Mouse (Mus musculus): ENCODE data around the gene Rsph1. TPM values are rescaled to one million over a fixed set of nuclear protein-coding genes. Genes with fewer than 3 reads are reported as not detected.

Rsph1 gene
- polyA plus RNA-seq, 1 experiment = 1.1 TPM

DNA sequence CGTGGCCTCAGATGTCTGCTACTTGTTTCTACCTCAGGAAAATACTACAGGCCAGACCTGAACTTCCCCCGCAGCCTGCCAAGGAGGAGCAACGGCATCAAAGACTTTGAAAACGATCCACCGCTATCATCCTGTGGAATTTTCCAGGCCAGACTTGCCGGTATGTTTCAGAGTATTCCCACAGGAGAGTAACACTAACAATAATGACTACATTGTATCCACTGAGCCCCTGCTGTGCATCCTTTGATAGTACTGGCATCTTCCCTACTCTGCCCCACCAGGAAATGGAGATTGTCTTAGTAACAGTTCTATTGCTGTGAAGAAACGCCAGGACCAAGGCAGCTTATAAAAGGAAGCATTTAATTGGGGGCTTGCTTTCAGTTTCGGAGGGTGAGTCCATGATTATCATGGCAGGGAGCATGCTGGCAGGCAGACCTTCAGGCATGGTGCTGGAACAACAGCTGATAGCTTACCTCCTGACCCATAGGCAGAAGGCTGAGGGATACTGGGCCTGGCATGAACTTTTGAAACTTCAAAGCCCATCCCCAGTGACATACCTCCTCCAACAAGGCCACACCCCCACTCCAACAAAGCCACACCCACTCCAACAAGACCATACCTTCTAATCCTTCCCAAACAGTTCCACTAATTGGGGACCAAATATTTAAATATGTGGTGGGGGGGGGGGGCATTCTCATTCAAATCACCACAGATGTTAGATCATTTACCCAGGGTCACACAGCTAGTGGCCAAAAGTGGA is 44.8 kb downstream of the Rsph1 start:
- Histone ChIP-seq H3K27ac (replicated peaks; ENCODE audit: low read depth, low read length) (no peak overlapping the region), H3K4me1 (ENCODE audit: control insufficient read depth, insufficient read depth, insufficient read length, low read length) (no peaks in the 10 kb centered on the region), H3K4me3 (ENCODE audit: insufficient read depth, low read depth, low read length) (no peak overlapping the region)

DNA sequence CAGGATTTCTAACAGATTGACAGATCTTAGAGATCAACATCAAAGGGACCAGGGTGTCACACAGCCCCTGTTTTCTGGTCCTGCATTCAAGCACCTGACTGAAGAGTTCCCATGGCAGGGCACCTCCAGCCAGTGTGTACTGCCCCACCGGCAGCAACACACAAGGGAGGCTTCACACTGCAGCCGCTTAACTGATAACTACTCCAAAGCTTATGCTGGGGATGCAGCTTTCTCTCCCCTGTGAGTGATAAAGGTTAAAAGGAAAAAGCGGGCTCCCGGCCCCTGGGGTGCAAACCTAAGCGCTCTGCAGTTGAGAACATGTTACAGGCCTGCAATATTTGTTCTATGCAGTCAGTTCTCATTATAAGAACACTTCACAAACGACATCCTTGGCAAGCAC is 45.4 kb downstream of the Rsph1 start:
- Histone ChIP-seq H3K4me3 (ENCODE audit: insufficient read depth, low read depth, low read length) (no peak overlapping the region), H3K27ac (replicated peaks; ENCODE audit: low read depth, low read length) (no peak overlapping the region), H3K4me1 (ENCODE audit: control insufficient read depth, insufficient read depth, insufficient read length, low read length) (no peaks in the 10 kb centered on the region)

DNA sequence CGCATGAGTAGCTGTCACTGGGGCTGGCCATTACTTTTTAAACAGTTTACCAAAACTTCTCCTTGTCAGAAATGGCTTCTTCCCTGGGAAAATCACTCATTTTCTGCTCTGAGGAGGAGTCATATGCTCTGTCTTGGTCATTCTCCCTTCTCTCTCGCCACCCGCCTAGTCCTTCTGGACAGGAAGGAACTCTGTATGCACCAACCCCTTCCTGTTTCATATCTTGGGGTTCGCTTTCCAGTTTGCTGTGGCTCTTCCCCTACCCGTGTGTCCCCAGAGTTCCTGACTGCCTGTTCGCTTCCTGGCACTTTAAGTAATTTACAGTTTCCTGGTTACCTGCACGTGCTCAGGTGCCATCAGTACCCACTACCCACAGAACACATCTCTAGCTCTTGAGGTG is 50.3 kb downstream of the Rsph1 start:
- no peaks in the 10 kb centered on the region for H3K4me1 ChIP-seq (ENCODE audit: control insufficient read depth, insufficient read depth, insufficient read length, low read length)
- H3K27ac ChIP-seq (replicated peaks; ENCODE audit: low read depth, low read length) = no peak overlapping the region
- no peak overlapping the region for H3K4me3 ChIP-seq (ENCODE audit: insufficient read depth, low read depth, low read length)

DNA sequence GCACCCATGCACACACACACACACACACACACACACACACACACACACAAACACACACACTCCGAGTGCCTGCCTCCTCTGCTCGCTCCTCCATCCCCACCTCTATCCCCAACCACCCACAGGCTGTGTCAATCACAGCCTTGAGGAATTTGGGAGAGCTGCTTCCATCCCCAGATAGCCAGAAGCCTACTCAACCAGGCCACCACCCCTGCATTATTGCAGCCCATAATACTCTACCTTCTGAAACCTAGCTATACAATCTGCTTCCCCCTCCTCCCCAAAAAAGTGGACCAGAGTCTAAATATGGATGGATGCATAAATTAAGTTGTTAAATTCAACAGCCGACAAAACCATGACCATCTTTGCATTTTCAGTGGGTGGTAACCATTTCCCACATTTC is 50.8 kb downstream of the Rsph1 start:
- Histone ChIP-seq H3K27ac (replicated peaks; ENCODE audit: low read depth, low read length) (no peak overlapping the region), H3K4me1 (ENCODE audit: control insufficient read depth, insufficient read depth, insufficient read length, low read length) (no peaks in the 10 kb centered on the region), H3K4me3 (ENCODE audit: insufficient read depth, low read depth, low read length) (no peak overlapping the region)

DNA sequence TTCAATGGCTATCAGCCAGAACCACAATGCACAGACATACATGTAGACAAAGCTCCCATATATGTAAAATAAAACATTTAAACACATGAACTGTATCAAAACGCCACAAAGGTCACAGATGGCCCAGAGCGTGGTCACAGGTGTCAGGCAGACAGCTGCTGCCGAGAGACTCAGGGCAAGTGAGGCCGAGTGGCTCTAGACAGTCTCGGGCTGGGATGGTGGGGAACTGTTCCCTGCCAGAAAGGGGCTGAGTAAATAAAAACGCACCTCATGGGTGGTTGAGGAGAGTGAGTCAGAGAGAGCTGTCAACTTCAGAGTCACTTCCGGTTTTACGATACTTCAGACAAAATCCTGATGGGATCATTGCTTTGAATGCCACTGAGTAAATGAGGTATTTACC is 52.6 kb downstream of the Rsph1 start:
- Histone ChIP-seq H3K27ac (replicated peaks; ENCODE audit: low read depth, low read length) (no peak overlapping the region), H3K4me1 (ENCODE audit: control insufficient read depth, insufficient read depth, insufficient read length, low read length) (no peaks in the 10 kb centered on the region)

DNA sequence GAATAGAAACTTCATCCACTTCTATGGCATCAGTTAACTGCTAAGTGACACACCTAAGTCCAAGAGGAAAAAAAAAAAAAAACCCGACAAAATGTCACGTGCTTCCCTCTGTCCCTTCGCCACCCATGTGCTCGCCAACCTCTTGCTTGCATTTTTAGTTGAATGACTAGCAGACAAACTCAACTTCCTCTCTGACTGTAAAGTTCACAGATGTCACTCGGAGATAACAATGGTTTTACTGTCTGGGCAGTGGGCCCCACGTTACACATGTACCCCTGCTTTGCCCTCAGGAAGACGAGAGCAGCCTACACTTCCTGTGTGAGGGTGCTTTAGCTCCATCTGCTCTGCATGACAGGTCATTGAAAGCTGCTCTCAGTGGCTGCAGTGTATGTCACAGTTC is 53.3 kb downstream of the Rsph1 start:
- Histone ChIP-seq H3K4me1 (ENCODE audit: control insufficient read depth, insufficient read depth, insufficient read length, low read length) (no peaks in the 10 kb centered on the region), H3K27ac (replicated peaks; ENCODE audit: low read depth, low read length) (no peak overlapping the region), H3K4me3 (ENCODE audit: insufficient read depth, low read depth, low read length) (no peak overlapping the region)

More for the DNA sequence above, 52.6 kb downstream of the Rsph1 start:
- H3K4me3 ChIP-seq (ENCODE audit: insufficient read depth, low read depth, low read length) = no peak overlapping the region

DNA sequence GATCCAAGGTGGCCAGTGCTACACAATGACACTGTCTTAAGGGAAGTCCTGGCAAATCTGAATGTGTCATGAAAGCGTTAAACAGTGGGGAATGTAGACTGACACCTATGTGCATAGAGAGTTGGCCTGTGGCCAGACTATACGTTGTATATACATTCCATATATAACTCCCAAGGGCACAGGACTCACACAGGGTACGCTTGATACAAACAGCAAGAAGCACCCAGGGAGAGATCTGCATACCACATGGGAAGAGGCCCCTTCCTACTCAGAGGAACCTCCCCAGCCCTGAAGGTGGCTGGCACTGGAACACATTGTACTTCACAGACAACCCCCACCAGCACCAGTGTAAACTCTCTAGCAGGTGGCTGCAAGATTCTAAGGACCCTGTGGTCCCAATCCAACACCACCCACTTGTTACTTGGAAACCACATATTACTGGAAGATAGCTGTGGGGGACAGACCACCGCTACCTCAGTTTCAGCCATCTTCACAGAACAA is 54.3 kb downstream of the Rsph1 start:
- Histone ChIP-seq H3K27ac (replicated peaks; ENCODE audit: low read depth, low read length) (no peak overlapping the region), H3K4me1 (ENCODE audit: control insufficient read depth, insufficient read depth, insufficient read length, low read length) (no peaks in the 10 kb centered on the region), H3K4me3 (ENCODE audit: insufficient read depth, low read depth, low read length) (no peak overlapping the region)

DNA sequence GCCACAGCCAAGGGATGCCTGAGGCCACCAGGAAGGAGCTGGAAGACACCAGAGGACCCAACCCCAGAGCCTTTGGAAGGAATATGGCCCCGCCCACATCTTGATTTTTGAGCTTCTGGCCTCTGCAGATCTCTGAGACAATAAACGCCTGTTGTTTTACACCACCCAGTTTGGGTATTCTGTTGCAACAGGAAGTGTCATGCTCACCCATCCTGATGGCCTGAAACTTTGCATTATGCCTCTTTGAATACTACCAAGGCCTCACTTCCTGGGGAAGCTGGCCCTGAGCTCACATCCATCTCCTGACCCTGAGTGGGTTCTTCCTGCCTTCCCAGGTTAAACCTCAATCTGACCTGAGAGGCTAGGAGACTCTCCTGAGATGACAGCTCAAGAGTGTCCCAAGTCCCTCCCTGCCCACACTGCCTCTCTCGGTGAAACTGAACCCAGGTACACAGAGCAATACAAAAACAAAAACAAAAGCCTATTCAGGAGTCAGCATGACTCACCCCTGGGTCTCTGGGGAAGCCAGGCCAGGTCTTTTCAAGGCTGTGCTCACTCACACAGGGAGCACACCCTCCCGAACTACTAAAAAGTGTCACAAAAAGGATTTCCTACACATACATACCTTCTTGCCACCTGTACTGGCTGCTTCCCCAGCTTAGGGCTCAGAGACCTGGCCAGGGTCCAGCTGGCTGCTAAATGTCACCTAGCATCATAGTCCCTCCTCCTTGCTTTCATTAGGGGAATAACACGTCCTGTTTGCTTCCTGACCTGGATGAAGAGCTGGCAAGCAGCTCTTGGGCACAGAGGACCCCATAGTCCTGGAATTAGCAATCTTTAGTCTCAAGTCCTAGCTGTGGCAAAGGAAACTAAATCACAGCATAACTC is 60.9 kb downstream of the Rsph1 start:
- Histone ChIP-seq H3K4me1 (ENCODE audit: control insufficient read depth, insufficient read depth, insufficient read length, low read length) (no peaks in the 10 kb centered on the region), H3K4me3 (ENCODE audit: insufficient read depth, low read depth, low read length) (no peak overlapping the region), H3K27ac (replicated peaks; ENCODE audit: low read depth, low read length) (no peak overlapping the region)

DNA sequence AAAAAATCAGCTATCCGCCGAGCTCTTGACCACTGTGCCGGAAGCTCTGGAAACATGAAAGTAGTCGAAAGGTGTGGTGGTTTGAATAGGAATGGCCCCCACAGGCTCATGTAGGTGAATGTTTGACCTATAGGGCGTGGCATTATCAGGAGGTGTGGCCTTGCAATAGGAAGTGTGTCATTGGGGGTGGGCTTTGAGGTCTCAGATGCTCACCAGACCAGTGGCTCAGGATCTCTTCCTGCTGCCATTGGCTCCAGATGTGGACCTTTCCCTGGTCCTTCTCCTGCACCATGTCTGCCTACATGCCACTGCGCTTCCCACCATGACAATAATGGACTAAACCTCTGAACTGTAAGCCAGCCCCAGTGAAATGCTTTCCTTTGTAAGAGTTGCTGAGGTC is 65.3 kb downstream of the Rsph1 start:
- no peaks in the 10 kb centered on the region for H3K4me1 ChIP-seq (ENCODE audit: control insufficient read depth, insufficient read depth, insufficient read length, low read length)
- no peak overlapping the region for H3K4me3 ChIP-seq (ENCODE audit: insufficient read depth, low read depth, low read length)
- no peak overlapping the region for H3K27ac ChIP-seq (replicated peaks; ENCODE audit: low read depth, low read length)

DNA sequence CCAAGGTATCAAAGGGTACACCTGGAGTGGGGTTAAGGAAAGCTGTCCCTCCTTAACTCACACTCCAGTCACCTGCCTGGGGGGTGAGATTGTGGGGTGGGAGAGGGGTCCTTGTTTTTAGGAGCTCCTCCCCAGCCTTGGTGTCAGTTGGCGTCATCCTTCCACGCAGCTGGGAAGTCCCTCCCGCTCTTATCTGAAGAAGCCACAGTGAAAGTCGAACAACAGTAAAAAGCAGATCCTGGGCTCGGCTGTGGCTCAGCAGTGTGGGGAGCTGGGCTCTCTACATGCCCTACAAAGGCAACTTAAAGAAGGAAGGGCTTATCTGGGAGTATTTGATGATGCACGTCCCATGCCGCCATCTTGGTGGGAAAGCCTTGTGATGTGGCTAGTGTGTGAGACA is 66.9 kb downstream of the Rsph1 start:
- Histone ChIP-seq H3K4me1 (ENCODE audit: control insufficient read depth, insufficient read depth, insufficient read length, low read length) (no peaks in the 10 kb centered on the region), H3K27ac (replicated peaks; ENCODE audit: low read depth, low read length) (no peak overlapping the region), H3K4me3 (ENCODE audit: insufficient read depth, low read depth, low read length) (no peak overlapping the region)

DNA sequence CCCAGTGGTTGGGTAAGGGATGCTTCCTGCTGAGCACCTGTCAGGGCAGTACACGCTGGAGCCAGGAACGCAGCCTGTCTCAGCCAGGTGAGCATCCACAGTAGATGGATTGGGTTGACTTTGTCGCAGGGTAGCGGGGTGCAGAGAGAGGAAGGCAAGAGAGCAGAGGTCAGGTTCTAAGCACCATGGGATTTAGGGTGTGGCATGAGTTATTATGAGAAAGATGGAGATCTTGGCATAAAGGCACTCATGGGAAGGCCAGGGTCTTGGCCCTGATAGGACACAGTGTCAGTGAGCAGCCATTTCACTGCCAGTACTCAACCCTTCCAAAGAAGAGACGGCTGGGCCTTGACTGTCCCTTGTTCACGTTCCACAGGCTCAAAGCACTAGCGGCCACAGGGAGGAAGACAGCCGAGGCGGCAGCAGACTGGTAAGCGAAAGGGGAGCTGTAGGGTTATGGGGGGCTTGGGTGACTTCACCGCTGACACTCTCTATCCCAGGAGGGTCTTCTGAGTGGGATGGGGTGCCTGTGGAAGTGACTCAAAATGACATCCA is 67.7 kb downstream of the Rsph1 start:
- Histone ChIP-seq H3K27ac (replicated peaks; ENCODE audit: low read depth, low read length) (no peak overlapping the region), H3K4me3 (ENCODE audit: insufficient read depth, low read depth, low read length) (no peak overlapping the region), H3K4me1 (ENCODE audit: control insufficient read depth, insufficient read depth, insufficient read length, low read length) (no peaks in the 10 kb centered on the region)

DNA sequence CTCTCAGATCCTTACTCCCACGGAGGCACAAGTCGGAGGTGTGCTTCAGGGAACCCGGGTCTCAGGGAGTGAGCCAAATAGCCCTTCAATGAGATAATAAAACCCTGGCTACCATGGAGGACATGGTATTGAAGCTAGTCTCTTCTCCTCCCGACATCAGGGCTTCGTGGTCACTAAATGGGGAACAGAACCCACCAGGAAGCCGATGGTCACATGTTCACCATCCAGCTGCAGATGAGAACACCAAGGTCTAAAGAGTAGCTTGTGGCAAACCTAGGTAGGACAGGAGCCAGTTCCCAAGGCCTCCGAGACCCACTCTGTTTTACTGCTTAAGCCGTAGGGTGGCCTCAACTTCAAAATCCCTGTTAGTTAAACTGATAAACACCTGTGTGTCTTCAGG is 68.5 kb downstream of the Rsph1 start:
- no peak overlapping the region for H3K27ac ChIP-seq (replicated peaks; ENCODE audit: low read depth, low read length)
- H3K4me1 ChIP-seq (ENCODE audit: control insufficient read depth, insufficient read depth, insufficient read length, low read length) = no peaks in the 10 kb centered on the region
- no peak overlapping the region for H3K4me3 ChIP-seq (ENCODE audit: insufficient read depth, low read depth, low read length)

DNA sequence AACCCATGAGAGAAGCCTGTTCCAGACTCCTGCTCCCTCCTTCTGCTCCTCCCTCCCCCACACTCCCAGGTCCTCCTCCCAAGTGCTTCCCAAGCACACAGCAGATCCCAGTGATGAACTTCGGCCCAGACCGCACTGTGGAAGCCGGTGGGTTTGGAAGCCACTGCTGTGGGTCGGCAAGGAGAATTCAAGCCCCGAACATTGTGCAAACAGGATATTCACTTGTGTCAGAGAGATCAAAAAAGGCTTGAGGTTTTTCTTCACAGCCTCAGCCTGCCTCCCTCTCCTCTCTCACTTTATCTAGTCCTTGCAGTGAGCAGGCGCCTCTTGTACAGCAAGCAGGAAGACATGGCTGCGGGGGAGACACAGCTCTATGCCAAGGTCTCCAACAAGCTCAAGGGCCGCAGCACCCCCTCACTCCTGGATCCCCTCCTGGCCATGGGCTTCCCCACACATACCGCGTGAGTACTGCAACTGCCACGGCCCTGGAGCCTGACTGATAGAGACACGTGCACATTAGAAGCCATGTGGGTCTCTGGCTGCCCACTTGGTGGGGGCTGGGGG is 69.3 kb downstream of the Rsph1 start, which contains the start of gene Ubash3a:
Ubash3a (plus strand) TSS at position 103 of the 564 bp plus-strand sequence.
- no peak within 1 kb of the TSS for H3K27ac ChIP-seq (replicated peaks; ENCODE audit: low read depth, low read length)
- H3K4me1 ChIP-seq (ENCODE audit: control insufficient read depth, insufficient read depth, insufficient read length, low read length) = no peaks in the 10 kb centered on the region
- H3K4me3 ChIP-seq (ENCODE audit: insufficient read depth, low read depth, low read length) = no peak within 1 kb of the TSS; the same call in 1 of the 2 replicates
